Mouse (Mus musculus) heart, embryonic 15.5 days (tissue): ENCODE results near the gene Klhdc2. TPM values are rescaled to one million over a fixed set of nuclear protein-coding genes. Genes with fewer than 3 reads are reported as not detected.

Experiments used
- polyA plus RNA-seq: library from polyadenylated mRNA; unstranded; fragments of >200 nt; fragmentation: Nextera tagmentation; extraction: Ambion mirVana; gene quantifications from 2 replicates; pipeline ENCODE4 v1.2.1, GENCODE M21; 2015

The Klhdc2 gene
- polyA plus RNA-seq, 1 experiment from 2014 or later = 122 TPM

Other genes starting within 250 kb of the Klhdc2 start
- gene Rps29, start 137.5 kb upstream of the Klhdc2 start, polyA plus RNA-seq = 1,037 and 1,363 TPM in 2 replicates
- gene Lrr1, start 127.9 kb upstream of the Klhdc2 start, polyA plus RNA-seq = 10.4 and 12.6 TPM in 2 replicates
- 376 and 496 TPM in 2 replicates for gene Rpl36al, start 112.6 kb upstream of the Klhdc2 start, polyA plus RNA-seq
- 40.1 and 45.2 TPM in 2 replicates for gene Mgat2, start 112.5 kb upstream of the Klhdc2 start, polyA plus RNA-seq
- gene Gm49383, start 99.6 kb upstream of the Klhdc2 start, polyA plus RNA-seq = 14.3 and 16.2 TPM in 2 replicates
- 6.1 and 7.7 TPM in 2 replicates for gene Dnaaf2, start 98.3 kb upstream of the Klhdc2 start, polyA plus RNA-seq
- gene Gm49384, start 92.4 kb upstream of the Klhdc2 start, polyA plus RNA-seq = 11.2 and 15.0 TPM in 2 replicates
- gene Pole2, start 68.5 kb upstream of the Klhdc2 start, polyA plus RNA-seq = 12.7 and 16.0 TPM in 2 replicates
- 8.0 and 10.9 TPM in 2 replicates for gene Klhdc1, start 55.5 kb upstream of the Klhdc2 start, polyA plus RNA-seq
- 57.6 and 59.3 TPM in 2 replicates for gene Nemf, start 60.5 kb downstream of the Klhdc2 start, polyA plus RNA-seq
- 38.2 and 40.5 TPM in 2 replicates for gene Arf6, start 75.5 kb downstream of the Klhdc2 start, polyA plus RNA-seq
- 1.1 and 1.5 TPM in 2 replicates for gene Gm9887, start 75.8 kb downstream of the Klhdc2 start, polyA plus RNA-seq